Mouse (Mus musculus) liver, embryonic 16.5 days (tissue): ENCODE measurements at regions not wholly inside any gene's neighbourhood (a gene's known extent, or its start where the extent isn't known, plus 50 kb on each side); places are given as distances from the start of the nearest gene placed in this dataset.

Experiments used
- ATAC-seq: fragments of 200-750 bp; cut with Nextera tagmentation; 2 replicates; pipeline ENCODE4 v1.8.0; 2017; ENCODE audit warnings: low read depth, mild to moderate bottlenecking, moderate number of reproducible peaks, moderate library complexity
- H3K27ac ChIP-seq: fragments of 300-500 bp; sonication (generic); 2 replicates; pipeline ENCODE4 v1.5.1; 2014; ENCODE audit warnings: mild to moderate bottlenecking, low read length
- H3K27me3 ChIP-seq: fragments of 300-500 bp; sonication (generic); 2 replicates; pipeline ENCODE4 v1.6.1; 2014; ENCODE audit warnings: low read depth, low read length, mixed read lengths; ENCODE audit not compliant: control insufficient read depth, insufficient read depth
- H3K36me3 ChIP-seq: fragments of 300-500 bp; sonication (generic); 2 replicates; pipeline ENCODE4 v1.6.1; 2014; ENCODE audit warnings: mild to moderate bottlenecking; ENCODE audit not compliant: control insufficient read depth, insufficient read depth
- H3K4me1 ChIP-seq: fragments of 300-500 bp; sonication (generic); 2 replicates; pipeline ENCODE4 v1.6.1; 2014; ENCODE audit warnings: low read depth, low read length, mixed read lengths; ENCODE audit not compliant: control insufficient read depth
- H3K4me2 ChIP-seq: fragments of 300-500 bp; sonication (generic); 2 replicates; pipeline ENCODE4 v1.6.1; 2014; ENCODE audit warnings: low read depth, low read length, mixed read lengths
- H3K4me3 ChIP-seq: fragments of 300-500 bp; sonication (generic); 2 replicates; pipeline ENCODE4 v1.5.1; 2014; ENCODE audit warnings: low read depth, mild to moderate bottlenecking, low read length
- H3K9ac ChIP-seq: fragments of 300-500 bp; sonication (generic); 2 replicates; pipeline ENCODE4 v1.6.1; 2014; ENCODE audit warnings: low read depth, low read length
- H3K9me3 ChIP-seq: fragments of 300-500 bp; sonication (generic); replicated peaks from 2 replicates; pipeline ENCODE4 v1.6.1; 2016; ENCODE audit warnings: low read length; ENCODE audit not compliant: control insufficient read depth
- WGBS: fragments of 180-500 bp; shearing (Covaris S2); extraction: QIAGEN DNeasy Blood & Tissue Kit; methylation state at CpG from one replicate; pipeline ENCODE4 v1.1.7; 2014; ENCODE audit not compliant: insufficient replicate concordance; 5-methylcytosine and 5-hydroxymethylcytosine counted together

- H3K27me3 ChIP-seq, result no peaks in the 10 kb centered on the region
- H3K27ac ChIP-seq, result no peak overlapping the region
- H3K4me1 ChIP-seq, result no peaks in the 10 kb centered on the region
- H3K36me3 ChIP-seq, result no peaks in the 10 kb centered on the region
- no peak overlapping the region for H3K4me3 ChIP-seq
- 60% methylated on average over 7 of the region's 7 CpGs for WGBS
- H3K4me2 ChIP-seq, result no peak overlapping the region
- no peak overlapping the region for H3K9ac ChIP-seq
- no peaks in the 10 kb centered on the region for H3K9me3 ChIP-seq
- no peak for ATAC-seq
These were observed 196.1 kb upstream of the Ppargc1a start for GRCm38 (mm10) chr5:51763599-51763998.

GRCm38 (mm10) chr5:51762352-51762751, 194.8 kb upstream of the Ppargc1a start:
- 66% methylated on average over 3 of the region's 3 CpGs for WGBS
- H3K4me2 ChIP-seq, result no peak overlapping the region
- H3K27ac ChIP-seq, result no peak overlapping the region
- no peak overlapping the region for H3K9ac ChIP-seq
- no peaks in the 10 kb centered on the region for H3K36me3 ChIP-seq
- no peaks in the 10 kb centered on the region for H3K9me3 ChIP-seq
- H3K27me3 ChIP-seq, result no peaks in the 10 kb centered on the region
- H3K4me3 ChIP-seq, result no peak overlapping the region
- H3K4me1 ChIP-seq, result no peaks in the 10 kb centered on the region
- ATAC-seq, result no peak

GRCm38 (mm10) chr5:51758289-51758688, 190.8 kb upstream of the Ppargc1a start:
- H3K4me3 ChIP-seq, result no peak overlapping the region
- H3K9ac ChIP-seq, result no peak overlapping the region
- H3K36me3 ChIP-seq, result no peaks in the 10 kb centered on the region
- H3K4me1 ChIP-seq, result no peaks in the 10 kb centered on the region
- no peak overlapping the region for H3K27ac ChIP-seq
- no peak for ATAC-seq
- H3K27me3 ChIP-seq, result no peaks in the 10 kb centered on the region
- 68% methylated on average over 2 of the region's 2 CpGs for WGBS
- no peaks in the 10 kb centered on the region for H3K9me3 ChIP-seq
- H3K4me2 ChIP-seq, result no peak overlapping the region

GRCm38 (mm10) chr5:51757864-51758263, 190.3 kb upstream of the Ppargc1a start:
- Histone ChIP-seq H3K27me3 (no peaks in the 10 kb centered on the region), H3K27ac (no peak overlapping the region), H3K4me2 (no peak overlapping the region), H3K9ac (no peak overlapping the region), H3K9me3 (no peaks in the 10 kb centered on the region), H3K36me3 (no peaks in the 10 kb centered on the region), H3K4me1 (no peaks in the 10 kb centered on the region), H3K4me3 (no peak overlapping the region)
- no peak for ATAC-seq
- 59% methylated on average over 2 of the region's 2 CpGs for WGBS

- 16% methylated on average over 4 of the region's 4 CpGs for WGBS
- H3K9ac ChIP-seq, result no peak overlapping the region
- no peaks in the 10 kb centered on the region for H3K27me3 ChIP-seq
- H3K27ac ChIP-seq, result no peak overlapping the region
- H3K4me1 ChIP-seq, result no peaks in the 10 kb centered on the region
- no peaks in the 10 kb centered on the region for H3K9me3 ChIP-seq
- no peak for ATAC-seq
- no peaks in the 10 kb centered on the region for H3K36me3 ChIP-seq
- no peak overlapping the region for H3K4me3 ChIP-seq
- no peak overlapping the region for H3K4me2 ChIP-seq
These were observed 184.5 kb upstream of the Ppargc1a start for GRCm38 (mm10) chr5:51752024-51752423.

- H3K36me3 ChIP-seq, result no peaks in the 10 kb centered on the region
- H3K4me2 ChIP-seq, result no peak overlapping the region
- no peak overlapping the region for H3K27ac ChIP-seq
- H3K4me1 ChIP-seq, result no peaks in the 10 kb centered on the region
- H3K4me3 ChIP-seq, result no peak overlapping the region
- no peak for ATAC-seq
- H3K27me3 ChIP-seq, result no peaks in the 10 kb centered on the region
- whole genome bisulfite sequencing, result 74% methylated on average over 8 of the region's 8 CpGs
- H3K9ac ChIP-seq, result no peak overlapping the region
- H3K9me3 ChIP-seq, result no peaks in the 10 kb centered on the region
These were observed 182.9 kb upstream of the Ppargc1a start for GRCm38 (mm10) chr5:51750456-51750855.

- WGBS, result 85% methylated on average over 8 of the region's 8 CpGs
- Histone ChIP-seq H3K9me3 (no peaks in the 10 kb centered on the region), H3K27me3 (no peaks in the 10 kb centered on the region), H3K4me2 (no peak overlapping the region), H3K36me3 (no peaks in the 10 kb centered on the region), H3K27ac (no peak overlapping the region), H3K4me1 (no peaks in the 10 kb centered on the region), H3K4me3 (no peak overlapping the region), H3K9ac (no peak overlapping the region)
- no peak for ATAC-seq
These were observed 173.4 kb upstream of the Ppargc1a start for GRCm38 (mm10) chr5:51740893-51741292.

- 64% methylated on average over 1 of the region's 1 CpGs for WGBS
- Histone ChIP-seq H3K9ac (no peak overlapping the region), H3K9me3 (no peaks in the 10 kb centered on the region), H3K27ac (no peak overlapping the region), H3K4me3 (no peak overlapping the region), H3K4me2 (no peak overlapping the region), H3K4me1 (no peaks in the 10 kb centered on the region), H3K27me3 (no peaks in the 10 kb centered on the region), H3K36me3 (no peaks in the 10 kb centered on the region)
- no peak for ATAC-seq
These were observed 162.7 kb upstream of the Ppargc1a start for GRCm38 (mm10) chr5:51730241-51730640.

- Histone ChIP-seq H3K9ac (no peak overlapping the region), H3K27me3 (no peaks in the 10 kb centered on the region), H3K9me3 (no peaks in the 10 kb centered on the region), H3K4me2 (no peak overlapping the region), H3K4me1 (no peaks in the 10 kb centered on the region), H3K4me3 (no peak overlapping the region), H3K36me3 (no peaks in the 10 kb centered on the region), H3K27ac (no peak overlapping the region)
- ATAC-seq, result no peak
- 21% methylated on average over 1 of the region's 1 CpGs for WGBS
These were observed 162.2 kb upstream of the Ppargc1a start for GRCm38 (mm10) chr5:51729771-51730170.

GRCm38 (mm10) chr5:51726762-51727161, 159.2 kb upstream of the Ppargc1a start:
- ATAC-seq, result no peak
- no peak overlapping the region for H3K4me3 ChIP-seq
- no peak overlapping the region for H3K9ac ChIP-seq
- no peaks in the 10 kb centered on the region for H3K9me3 ChIP-seq
- no peak overlapping the region for H3K4me2 ChIP-seq
- H3K36me3 ChIP-seq, result no peaks in the 10 kb centered on the region
- H3K27me3 ChIP-seq, result no peaks in the 10 kb centered on the region
- H3K27ac ChIP-seq, result no peak overlapping the region
- no peaks in the 10 kb centered on the region for H3K4me1 ChIP-seq
